Mouse (Mus musculus) hindbrain, embryonic 12.5 days (tissue): Measurements from ENCODE around the gene P4hb. TPM values are rescaled to one million over a fixed set of nuclear protein-coding genes. Genes with fewer than 3 reads are reported as not detected.
A peak's percentile ranks its signal among the peaks of the same experiment; 100 is the strongest.

Source experiments
- ATAC-seq: fragments of 200-750 bp; cut with Nextera tagmentation; 2 replicates; pipeline ENCODE4 v1.8.0; 2017; ENCODE audit warnings: moderate TSS enrichment; ENCODE audit not compliant: low FRiP score
- H3K27ac ChIP-seq: fragments of 300-500 bp; sonication (generic); 2 replicates; pipeline ENCODE4 v1.5.1; 2016; ENCODE audit warnings: mild to moderate bottlenecking
- H3K27me3 ChIP-seq: fragments of 300-500 bp; sonication (generic); 2 replicates; pipeline ENCODE4 v1.6.1; 2016; ENCODE audit warnings: mild to moderate bottlenecking
- H3K36me3 ChIP-seq: fragments of 300-500 bp; sonication (generic); 2 replicates; pipeline ENCODE4 v1.6.1; 2016; ENCODE audit warnings: mild to moderate bottlenecking
- H3K4me1 ChIP-seq: fragments of 300-500 bp; sonication (generic); 2 replicates; pipeline ENCODE4 v1.6.1; 2016
- H3K4me2 ChIP-seq: fragments of 300-500 bp; sonication (generic); replicated peaks from 2 replicates; pipeline ENCODE4 v1.6.1; 2016; ENCODE audit warnings: mild to moderate bottlenecking
- H3K4me3 ChIP-seq: fragments of 300-500 bp; sonication (generic); 2 replicates; pipeline ENCODE4 v1.5.1; 2016; ENCODE audit warnings: mild to moderate bottlenecking
- H3K9ac ChIP-seq: fragments of 300-500 bp; sonication (generic); 2 replicates; pipeline ENCODE4 v1.6.1; 2016; ENCODE audit warnings: mild to moderate bottlenecking, moderate library complexity
- H3K9me3 ChIP-seq: fragments of 300-500 bp; sonication (generic); replicated peaks from 2 replicates; pipeline ENCODE4 v1.6.1; 2016; ENCODE audit warnings: mild to moderate bottlenecking
- WGBS: fragments of 180-500 bp; shearing (Covaris S2); methylation state at CpG from one replicate; pipeline ENCODE4 v1.1.7; 2016; 5-methylcytosine and 5-hydroxymethylcytosine counted together
- polyA plus RNA-seq: library from polyadenylated mRNA; unstranded; fragments of >200 nt; fragmentation: Nextera tagmentation; extraction: Ambion mirVana; gene quantifications from 2 replicates; pipeline ENCODE4 v1.2.1, GENCODE M21; 2016

P4hb gene
- polyA plus RNA-seq, 1 experiment from 2014 or later: 473 TPM

DNA sequence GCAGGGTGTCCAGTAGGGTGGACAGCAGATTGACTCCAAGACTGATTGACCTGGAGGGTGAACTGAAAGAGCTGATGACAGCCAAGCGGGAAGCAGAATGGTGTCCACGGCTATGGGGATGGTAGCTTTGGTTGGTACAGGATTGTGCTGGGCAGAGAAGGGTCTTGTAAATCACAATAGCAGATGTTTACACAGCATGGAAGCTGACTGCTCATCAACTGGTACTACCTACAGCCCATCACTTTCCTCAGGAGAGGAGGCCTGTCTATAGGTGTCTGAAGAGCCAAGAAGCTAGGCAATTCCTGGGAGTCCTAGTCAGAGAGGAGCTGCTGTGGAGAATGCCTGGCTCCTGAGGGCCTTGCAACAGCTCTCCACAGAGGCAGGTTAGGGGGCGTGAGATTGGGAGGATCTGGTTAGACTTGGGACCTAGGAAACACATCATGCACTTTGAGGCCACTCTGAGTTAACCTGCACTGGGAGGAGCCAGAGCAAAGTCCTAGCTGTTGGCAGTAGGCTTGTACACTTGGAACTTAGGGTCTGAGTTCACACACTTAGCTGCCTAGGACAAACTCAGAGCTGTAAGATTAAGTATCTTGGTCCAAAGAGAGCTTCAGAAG, 3.4 kb upstream of the P4hb start:
- peaks cover 27% of the 10 kb centered on the region for H3K36me3 ChIP-seq
- no peak overlapping the region for H3K4me3 ChIP-seq
- no peaks in the 10 kb centered on the region for H3K9me3 ChIP-seq
- H3K9ac ChIP-seq: no peak overlapping the region
- no peak overlapping the region for H3K4me2 ChIP-seq
- peaks cover 34% of the 10 kb centered on the region for H3K4me1 ChIP-seq
- WGBS: 94% methylated on average over 3 of the region's 3 CpGs
- H3K27me3 ChIP-seq: no peaks in the 10 kb centered on the region
- ATAC-seq: no peak
- H3K27ac ChIP-seq: no peak overlapping the region; the same call in 1 of the 2 replicates

- no peaks in the 10 kb centered on the region for H3K27me3 ChIP-seq
- no peak overlapping the region for H3K27ac ChIP-seq
- H3K9ac ChIP-seq: no peak overlapping the region
- H3K4me2 ChIP-seq: no peak overlapping the region
- no peak overlapping the region for H3K4me3 ChIP-seq
- no peak for ATAC-seq
- H3K4me1 ChIP-seq: peaks cover 38% of the 10 kb centered on the region
- peaks cover 32% of the 10 kb centered on the region for H3K36me3 ChIP-seq
- no peaks in the 10 kb centered on the region for H3K9me3 ChIP-seq
Observed at GRCm38 (mm10) chr11:120575940-120576339, 2.9 kb upstream of the P4hb start.

DNA sequence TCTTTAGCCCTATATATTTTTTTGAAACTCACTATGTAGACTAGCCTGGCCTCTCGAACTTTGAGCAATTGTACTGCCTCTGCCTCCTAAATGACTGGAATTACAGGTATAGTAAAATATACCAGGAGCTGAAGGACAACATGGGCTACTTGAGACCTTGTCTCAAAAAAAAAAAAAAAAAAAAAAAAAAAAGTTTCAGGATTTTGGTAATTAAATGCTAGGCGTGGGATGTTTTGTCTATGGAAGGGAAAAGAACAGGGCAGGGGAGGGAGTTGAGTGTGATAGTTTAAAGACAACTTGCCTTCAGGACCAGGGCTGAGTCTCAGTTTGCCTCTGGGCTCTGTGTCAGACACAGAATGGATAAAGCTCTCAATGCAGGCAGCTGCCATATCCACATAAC, 2.0 kb upstream of the P4hb start:
- 89% methylated on average over 2 of the region's 2 CpGs for WGBS
- Histone ChIP-seq H3K4me3 (no peak overlapping the region), H3K27me3 (no peaks in the 10 kb centered on the region), H3K36me3 (peaks cover 41% of the 10 kb centered on the region), H3K4me1 (peaks cover 33% of the 10 kb centered on the region), H3K27ac (no peak overlapping the region), H3K4me2 (peak overlapping the region; percentile 86; the same call in 1 of the 2 replicates), H3K9ac (no peak overlapping the region), H3K9me3 (no peaks in the 10 kb centered on the region)
- ATAC-seq: no peak

GRCm38 (mm10) chr11:120574278-120574600, 1.2 kb upstream of the P4hb start:
- no peak overlapping the region for H3K27ac ChIP-seq

DNA sequence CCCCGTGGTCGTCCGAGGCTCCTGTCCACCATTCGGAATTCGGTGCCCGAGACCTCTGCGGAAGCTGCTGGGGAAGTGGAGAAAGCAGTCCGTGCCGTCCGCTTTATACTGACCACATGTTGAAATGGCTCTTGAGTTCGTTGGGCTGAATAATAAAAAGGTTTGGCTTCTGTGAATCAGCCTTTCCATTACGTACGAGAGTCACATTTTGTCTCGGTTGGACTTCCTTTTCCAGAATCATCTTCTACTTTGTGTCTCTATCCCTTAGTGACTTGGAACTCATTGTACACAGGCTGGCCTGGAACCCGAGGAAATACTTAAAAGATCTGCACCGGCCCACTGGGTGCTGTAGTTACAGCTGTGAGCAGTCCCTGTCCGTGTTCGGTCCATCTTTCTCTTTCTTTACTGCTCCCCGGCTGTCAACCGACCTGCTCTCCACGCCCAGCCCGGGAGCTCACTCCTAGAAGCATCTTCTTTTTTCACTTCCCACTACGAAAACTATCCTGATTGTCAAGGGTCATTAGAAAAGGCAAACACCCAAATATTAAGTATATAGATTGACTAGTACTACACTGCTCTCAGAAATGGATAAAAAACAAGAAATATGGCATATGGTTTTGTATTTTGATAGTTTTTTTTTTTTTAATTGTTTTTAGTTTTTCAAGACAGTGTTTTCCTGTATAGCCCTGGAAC, 678 bp upstream of the P4hb start:
- ATAC-seq: no peak; the same call in 1 of the 2 replicates
- Histone ChIP-seq H3K9ac (peak overlapping the region; percentile 85), H3K9me3 (no peaks in the 10 kb centered on the region), H3K4me2 (peak overlapping the region; percentile 86), H3K36me3 (peaks cover 38% of the 10 kb centered on the region), H3K4me3 (peak overlapping the region; percentile 69), H3K4me1 (peaks cover 21% of the 10 kb centered on the region), H3K27me3 (no peaks in the 10 kb centered on the region), H3K27ac (peak overlapping the region; percentile 95)
- WGBS: under 1% methylated on average over 23 of the region's 23 CpGs

More at GRCm38 (mm10) chr11:120574278-120574600, 1.2 kb upstream of the P4hb start:
- peaks cover 42% of the 10 kb centered on the region for H3K36me3 ChIP-seq
- H3K27me3 ChIP-seq: no peaks in the 10 kb centered on the region
- H3K9ac ChIP-seq: peak overlapping the region; percentile 85
- 53% methylated on average over 5 of the region's 5 CpGs for WGBS
- peak overlapping the region; percentile 86 for H3K4me2 ChIP-seq
- H3K4me1 ChIP-seq: peaks cover 25% of the 10 kb centered on the region
- no peaks in the 10 kb centered on the region for H3K9me3 ChIP-seq
- peak overlapping the region; percentile 69 for H3K4me3 ChIP-seq
- no peak for ATAC-seq

- WGBS: 0% methylated on average over 20 of the region's 24 CpGs
- peak overlapping the region; percentile 86 for H3K4me2 ChIP-seq
- peak overlapping the region; percentile 87 for H3K9ac ChIP-seq
- ATAC-seq: peak; percentile 37
- peak overlapping the region; percentile 69 for H3K4me3 ChIP-seq
- peaks cover 38% of the 10 kb centered on the region for H3K36me3 ChIP-seq
- H3K27ac ChIP-seq: peak overlapping the region; percentile 95
- peaks cover 20% of the 10 kb centered on the region for H3K4me1 ChIP-seq
- no peaks in the 10 kb centered on the region for H3K27me3 ChIP-seq
- no peaks in the 10 kb centered on the region for H3K9me3 ChIP-seq
Observed at GRCm38 (mm10) chr11:120572417-120572751, 669 bp downstream of the P4hb start.

- H3K4me2 ChIP-seq: peak overlapping the region; percentile 86
- 15% methylated on average over 11 of the region's 11 CpGs for WGBS
- H3K4me3 ChIP-seq: peak overlapping the region; percentile 69
- H3K9ac ChIP-seq: peak overlapping the region; percentile 87
- peak overlapping the region; percentile 95 for H3K27ac ChIP-seq
- no peaks in the 10 kb centered on the region for H3K27me3 ChIP-seq
- ATAC-seq: no peak
- H3K4me1 ChIP-seq: peaks cover 22% of the 10 kb centered on the region
- no peaks in the 10 kb centered on the region for H3K9me3 ChIP-seq
- peaks cover 38% of the 10 kb centered on the region for H3K36me3 ChIP-seq
Observed at GRCm38 (mm10) chr11:120571754-120572416, 1.2 kb downstream of the P4hb start.

DNA sequence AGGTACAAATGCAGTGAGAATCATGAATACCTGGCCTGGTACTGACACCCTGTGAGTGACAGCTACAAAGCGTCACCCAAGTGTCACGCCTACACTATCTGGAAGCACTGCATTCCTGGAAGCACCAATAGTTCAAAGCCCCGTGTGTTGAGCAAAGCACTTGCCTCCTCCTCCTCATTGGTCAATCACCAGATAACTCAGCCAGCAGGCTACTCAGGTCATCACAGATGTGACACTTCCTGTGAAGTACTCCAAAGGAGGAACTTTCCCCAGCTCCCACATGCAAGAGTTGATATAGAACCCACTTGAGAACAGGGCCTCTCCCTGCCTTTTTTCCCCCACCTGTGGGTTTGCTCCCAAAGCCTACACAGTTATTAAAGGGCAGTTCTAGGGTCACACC, 1.9 kb downstream of the P4hb start:
- WGBS: 89% methylated on average over 3 of the region's 3 CpGs

DNA sequence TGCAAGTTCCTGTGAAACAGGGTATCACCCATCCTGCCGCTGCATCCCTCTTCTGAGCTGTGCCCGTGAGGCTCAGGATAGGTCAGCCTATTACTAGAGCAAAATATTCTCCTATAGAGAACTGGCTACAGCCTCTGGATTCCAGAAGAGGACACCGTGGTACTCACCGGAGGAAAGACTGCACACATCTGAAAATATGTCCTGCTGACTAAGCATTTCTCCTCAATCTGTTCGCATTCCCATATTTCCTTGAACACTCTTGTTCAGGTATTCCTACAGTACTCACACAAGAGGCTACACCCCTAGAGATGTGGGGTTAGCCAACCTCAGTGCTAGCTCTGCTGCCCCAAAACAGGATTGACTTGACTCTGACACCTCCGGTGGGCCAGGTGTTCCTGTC, 4.7 kb downstream of the P4hb start:
- ATAC-seq: no peak
- no peaks in the 10 kb centered on the region for H3K9me3 ChIP-seq
- WGBS: 97% methylated on average over 6 of the region's 6 CpGs
- no peak overlapping the region for H3K9ac ChIP-seq
- no peak overlapping the region for H3K4me2 ChIP-seq
- H3K4me3 ChIP-seq: no peak overlapping the region
- no peak overlapping the region for H3K27ac ChIP-seq
- no peaks in the 10 kb centered on the region for H3K27me3 ChIP-seq
- peaks cover 74% of the 10 kb centered on the region for H3K36me3 ChIP-seq
- peaks cover 13% of the 10 kb centered on the region for H3K4me1 ChIP-seq

More for the DNA sequence above, 1.9 kb downstream of the P4hb start:
- ATAC-seq: no peak
- Histone ChIP-seq H3K4me3 (peak overlapping the region; percentile 69; the same call in 1 of the 2 replicates), H3K36me3 (peaks cover 46% of the 10 kb centered on the region), H3K27ac (no peak overlapping the region), H3K4me2 (peak overlapping the region; percentile 86), H3K4me1 (peaks cover 22% of the 10 kb centered on the region), H3K27me3 (no peaks in the 10 kb centered on the region), H3K9ac (peak overlapping the region; percentile 87; the same call in 1 of the 2 replicates), H3K9me3 (no peaks in the 10 kb centered on the region)

GRCm38 (mm10) chr11:120565114-120565513, 7.9 kb downstream of the P4hb start:
- Histone ChIP-seq H3K4me3 (no peak overlapping the region), H3K27ac (no peak overlapping the region), H3K9me3 (no peaks in the 10 kb centered on the region), H3K4me2 (no peak overlapping the region), H3K36me3 (peaks cover 93% of the 10 kb centered on the region), H3K27me3 (no peaks in the 10 kb centered on the region), H3K9ac (no peak overlapping the region), H3K4me1 (peaks cover 3% of the 10 kb centered on the region)
- WGBS: 84% methylated on average over 9 of the region's 9 CpGs
- no peak for ATAC-seq

GRCm38 (mm10) chr11:120562949-120563348, 10.1 kb downstream of the P4hb start:
- Histone ChIP-seq H3K27ac (no peak overlapping the region), H3K36me3 (peaks cover 93% of the 10 kb centered on the region), H3K4me2 (no peak overlapping the region), H3K4me3 (no peak overlapping the region), H3K9ac (no peak overlapping the region), H3K9me3 (no peaks in the 10 kb centered on the region), H3K27me3 (no peaks in the 10 kb centered on the region), H3K4me1 (peaks cover 3% of the 10 kb centered on the region; the same call in 1 of the 2 replicates)
- WGBS: 98% methylated on average over 13 of the region's 13 CpGs
- ATAC-seq: no peak

- no peaks in the 10 kb centered on the region for H3K27me3 ChIP-seq
- H3K27ac ChIP-seq: no peak overlapping the region
- no peak overlapping the region for H3K4me3 ChIP-seq
- 93% methylated on average over 13 of the region's 13 CpGs for WGBS
- H3K4me1 ChIP-seq: no peaks in the 10 kb centered on the region
- no peak overlapping the region for H3K9ac ChIP-seq
- H3K4me2 ChIP-seq: no peak overlapping the region
- ATAC-seq: no peak
- H3K9me3 ChIP-seq: no peaks in the 10 kb centered on the region; the same call in 1 of the 2 replicates
- peaks cover 74% of the 10 kb centered on the region for H3K36me3 ChIP-seq
Observed at GRCm38 (mm10) chr11:120560952-120561728, 11.9 kb downstream of the P4hb start.
